Mouse (Mus musculus) ES-E14 (cell line): ENCODE data around the gene Pycr2. TPM values are rescaled to one million over a fixed set of nuclear protein-coding genes. Genes with fewer than 3 reads are reported as not detected.

ENCODE experiments used
- DNase-seq: peaks from one replicate; pipeline ENCODE4 v3.0.0-alpha.2; 2013; ENCODE audit warnings: low read depth, low spot score
- H3K27ac ChIP-seq: 2 replicates; pipeline ENCODE4 v1.5.1; 2012; ENCODE audit warnings: low read depth, mild to moderate bottlenecking, low read length, moderate library complexity, mixed read lengths; ENCODE audit not compliant: poor library complexity, insufficient read depth, severe bottlenecking
- H3K36me3 ChIP-seq: 2 replicates; pipeline ENCODE4 v1.6.1; 2012; ENCODE audit warnings: mild to moderate bottlenecking, low read length, moderate library complexity, mixed read lengths; ENCODE audit not compliant: control insufficient read depth, poor library complexity, insufficient read depth, severe bottlenecking
- H3K4me1 ChIP-seq, 2 experiments: fragments of 150-350 bp in 1 of 2; sonication (generic) in 1 of 2; 2 replicates each; pipeline ENCODE4 v1.6.1; 2012; ENCODE audit warnings: low read length in 2 of 2, mild to moderate bottlenecking in 1 of 2, mixed read lengths in 1 of 2; ENCODE audit not compliant: control insufficient read depth in 2 of 2, insufficient read depth in 2 of 2, poor library complexity in 1 of 2
- H3K4me3 ChIP-seq, 2 experiments: fragments of 150-350 bp in 1 of 2; sonication (generic) in 1 of 2; 2 replicates each; pipeline ENCODE4 v1.5.1; 2012; ENCODE audit warnings: low read length in 2 of 2, low read depth in 1 of 2, mild to moderate bottlenecking in 1 of 2, mixed read lengths in 1 of 2; ENCODE audit not compliant: insufficient read depth in 1 of 2, poor library complexity in 1 of 2, severe bottlenecking in 1 of 2
- H3K9ac ChIP-seq: 2 replicates; pipeline ENCODE4 v1.6.1; 2012; ENCODE audit warnings: low read depth, mild to moderate bottlenecking, low read length, mixed read lengths; ENCODE audit not compliant: poor library complexity, insufficient read depth, severe bottlenecking
- H3K9me3 ChIP-seq: fragments of 150-350 bp; sonication (generic); 2 replicates; pipeline ENCODE4 v1.6.1; 2012; ENCODE audit warnings: low read depth, mild to moderate bottlenecking, low read length; ENCODE audit not compliant: control insufficient read depth, insufficient read depth
- CHD2 ChIP-seq: IDR thresholded peaks from 2 replicates; pipeline ENCODE4 v1.6.1; 2014; ENCODE audit warnings: mild to moderate bottlenecking, low read depth, low read length, inconsistent platforms
- HCFC1 ChIP-seq: IDR thresholded peaks from 2 replicates; pipeline ENCODE4 v1.6.1; 2012; ENCODE audit warnings: low read length, inconsistent platforms, borderline replicate concordance; ENCODE audit not compliant: insufficient read depth
- MAFK ChIP-seq: IDR thresholded peaks from 2 replicates; pipeline ENCODE4 v1.6.1; 2014; ENCODE audit warnings: mild to moderate bottlenecking, low read depth, low read length, inconsistent platforms; ENCODE audit not compliant: insufficient read depth
- ZC3H11A ChIP-seq: IDR thresholded peaks from 2 replicates; pipeline ENCODE4 v1.6.1; 2012; ENCODE audit warnings: low read depth, mild to moderate bottlenecking, inconsistent platforms, low read length, borderline replicate concordance
- ZNF384 ChIP-seq: IDR thresholded peaks from 2 replicates; pipeline ENCODE4 v1.6.1; 2012; ENCODE audit warnings: low read depth, low read length, inconsistent platforms
- in situ Hi-C, 2 experiments: fragments of 600-800 bp; cut with MboI; formaldehyde crosslinking; loops; one replicate each; pipeline ENCODE4 v1.15.1; 2025; ENCODE audit warnings: low sequenced_read_pairs in 2 of 2, inconsistent platforms in 1 of 2; ENCODE audit not compliant: unreplicated experiment in 2 of 2
- total RNA-seq: library from RNA; depleted of rRNA; stranded (reverse); fragments of 300-350 nt; gene quantifications from 2 replicates; pipeline ENCODE4 v1.2.3, GENCODE M21; 2012

The Pycr2 gene
- total RNA-seq, 1 experiment, result 122 TPM

DNA sequence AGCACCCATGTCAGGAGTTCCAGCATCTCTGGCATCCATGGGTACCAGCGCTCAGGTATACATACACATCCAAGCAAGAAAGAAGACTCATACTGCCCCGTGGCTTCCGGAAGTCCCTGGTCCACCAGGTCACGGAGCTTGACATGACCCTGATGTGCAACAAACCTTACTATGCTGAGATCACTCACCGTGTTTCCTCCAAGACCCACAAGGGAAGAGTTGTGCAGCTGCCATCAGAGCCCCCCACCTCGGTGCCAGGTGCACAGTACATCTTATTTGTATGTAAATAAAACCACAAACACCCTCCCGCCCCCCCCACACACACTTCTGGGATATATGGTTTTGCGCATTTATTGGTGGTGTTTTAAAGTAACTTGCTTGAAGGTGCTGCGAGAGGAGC, 29.0 kb upstream of the Pycr2 start:
- Histone ChIP-seq H3K4me3 (no peak overlapping the region), H3K4me1 (peaks cover 3 to 22% of the 10 kb centered on the region in 2 experiments; a peak in 2 of 4 replicates), H3K36me3 (no peaks in the 10 kb centered on the region), H3K27ac (no peak overlapping the region), H3K9ac (no peak overlapping the region), H3K9me3 (no peaks in the 10 kb centered on the region)
- in situ Hi-C loops, result no loop called here
- no peak for DNase-seq
- no peak for TF ChIP-seq HCFC1
- no peak for TF ChIP-seq ZNF384
- TF ChIP-seq MAFK, result no peak
- TF ChIP-seq CHD2, result no peak
- TF ChIP-seq ZC3H11A, result no peak

DNA sequence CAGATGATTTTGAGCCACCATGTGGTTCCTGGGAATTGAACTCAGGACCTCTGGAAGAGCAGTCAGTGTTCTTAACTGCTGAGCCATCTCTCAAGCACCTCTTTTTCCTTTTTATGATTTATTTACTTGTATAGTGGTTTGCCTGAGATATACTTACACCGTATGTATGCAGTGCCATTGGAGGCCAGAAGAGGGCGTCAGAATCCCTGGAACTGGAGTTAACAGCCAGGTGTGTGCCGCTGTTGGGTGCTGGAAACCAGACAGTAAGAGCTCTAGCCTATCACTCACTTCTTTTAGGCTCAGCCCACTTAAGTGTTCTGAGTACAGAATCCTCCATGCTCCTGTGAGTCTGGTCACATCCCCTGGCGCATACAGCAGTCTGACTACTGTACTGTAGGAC, 26.6 kb upstream of the Pycr2 start:
- no peak for DNase-seq
- H3K4me1 ChIP-seq, result peaks cover 1 to 17% of the 10 kb centered on the region in 2 experiments; a peak in 1 of 4 replicates
- no peaks in the 10 kb centered on the region for H3K9me3 ChIP-seq
- no peak for TF ChIP-seq ZNF384
- TF ChIP-seq HCFC1, result no peak
- TF ChIP-seq MAFK, result no peak
- TF ChIP-seq ZC3H11A, result no peak
- no peak for TF ChIP-seq CHD2
- H3K27ac ChIP-seq, result no peak overlapping the region
- H3K36me3 ChIP-seq, result no peaks in the 10 kb centered on the region
- no peak overlapping the region for H3K4me3 ChIP-seq
- in situ Hi-C loops, result no loop called here
- no peak overlapping the region for H3K9ac ChIP-seq

DNA sequence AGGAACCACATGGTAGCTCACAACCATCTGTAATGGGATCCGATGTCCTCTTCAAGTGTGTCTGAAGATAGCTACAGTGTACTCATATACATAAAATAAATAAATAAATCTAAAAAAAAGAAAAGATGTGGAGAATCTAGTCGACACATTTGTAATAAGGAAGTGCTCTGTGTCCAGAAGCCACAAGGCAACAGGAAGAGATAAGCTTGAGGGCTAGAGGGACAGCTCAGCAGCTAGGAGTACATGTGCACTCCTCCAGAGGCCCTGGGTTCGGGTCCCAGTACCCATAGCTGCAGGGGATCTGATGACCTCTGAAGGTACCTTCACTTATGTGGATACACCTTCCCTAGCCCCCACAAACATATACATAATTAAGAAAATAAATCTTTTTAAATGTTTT, 22.3 kb upstream of the Pycr2 start:
- DNase-seq, result no peak
- in situ Hi-C loops, result no loop called here

DNA sequence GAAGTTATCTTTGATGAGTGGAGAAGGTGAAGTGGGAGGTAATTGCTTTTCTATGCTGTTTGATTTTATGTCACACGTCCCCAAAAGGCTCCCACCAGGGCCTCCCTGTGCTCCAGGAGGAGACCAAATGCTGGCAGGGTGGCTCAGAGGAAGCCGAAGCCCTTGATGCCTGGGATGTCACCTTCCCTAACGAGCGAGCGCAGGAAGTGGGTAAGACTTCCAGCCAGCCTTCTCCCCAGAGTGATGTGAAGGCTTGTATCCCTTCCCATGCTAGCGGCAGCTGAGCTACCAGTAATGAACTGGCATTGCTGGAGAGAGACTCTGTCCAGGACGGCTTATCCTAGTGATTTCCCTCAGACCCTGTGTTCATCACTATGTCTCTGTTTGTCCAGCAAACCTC, 20.4 kb upstream of the Pycr2 start:
- TF ChIP-seq CHD2 (no peak), HCFC1 (no peak), ZNF384 (no peak), ZC3H11A (no peak), MAFK (no peak)
- no peak overlapping the region for H3K27ac ChIP-seq
- no peaks in the 10 kb centered on the region for H3K9me3 ChIP-seq
- H3K36me3 ChIP-seq, result no peaks in the 10 kb centered on the region
- H3K9ac ChIP-seq, result peak overlapping the region; percentile 59; the same call in 1 of the 2 replicates
- H3K4me3 ChIP-seq, result peak overlapping the region in 1 of 2 experiments; percentile 45; a peak in 2 of 4 replicates
- in situ Hi-C loops, result no loop called here
- peaks cover 15 to 32% of the 10 kb centered on the region in 2 experiments for H3K4me1 ChIP-seq
- DNase-seq, result no peak

More for the DNA sequence above, 22.3 kb upstream of the Pycr2 start:
- Histone ChIP-seq H3K36me3 (no peaks in the 10 kb centered on the region), H3K4me1 (peaks cover 9 to 25% of the 10 kb centered on the region in 2 experiments), H3K4me3 (no peak overlapping the region), H3K9ac (no peak overlapping the region), H3K27ac (no peak overlapping the region), H3K9me3 (no peaks in the 10 kb centered on the region)
- TF ChIP-seq CHD2, result no peak
- no peak for TF ChIP-seq MAFK
- no peak for TF ChIP-seq ZC3H11A
- no peak for TF ChIP-seq ZNF384
- TF ChIP-seq HCFC1, result no peak

DNA sequence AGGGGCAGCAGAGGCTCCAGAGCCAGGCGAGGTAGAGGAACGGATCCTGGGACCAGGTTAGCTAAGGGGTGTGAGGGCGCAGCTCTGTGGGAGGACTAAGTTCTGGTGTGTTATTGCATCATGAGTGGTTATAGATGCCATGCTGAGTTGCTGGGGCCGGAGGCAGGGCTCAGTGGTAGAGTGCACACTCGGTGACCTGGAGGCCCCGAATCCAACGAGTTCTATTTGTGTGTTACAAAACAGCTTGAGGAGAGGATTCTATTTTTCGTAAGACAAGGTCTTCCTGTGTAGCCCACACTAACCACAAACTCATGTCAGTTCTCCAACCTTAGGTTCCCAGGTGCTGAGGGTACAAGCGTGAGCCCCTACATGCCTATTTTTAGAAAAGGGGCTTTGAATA, 19.6 kb upstream of the Pycr2 start:
- peak overlapping the region; percentile 7 to 45; a peak in 1 of 4 replicates for H3K4me3 ChIP-seq
- H3K9ac ChIP-seq, result peak overlapping the region; percentile 59; the same call in 1 of the 2 replicates
- no peak overlapping the region for H3K27ac ChIP-seq
- no peak for TF ChIP-seq MAFK
- TF ChIP-seq HCFC1, result no peak
- no peak for TF ChIP-seq ZNF384
- TF ChIP-seq ZC3H11A, result no peak
- TF ChIP-seq CHD2, result no peak
- no peak for DNase-seq
- H3K9me3 ChIP-seq, result no peaks in the 10 kb centered on the region
- no peaks in the 10 kb centered on the region for H3K36me3 ChIP-seq
- peaks cover 15 to 31% of the 10 kb centered on the region in 2 experiments for H3K4me1 ChIP-seq
- in situ Hi-C loops, result no loop called here
